Mouse (Mus musculus) CD4-positive helper T cell, adult 2 months (primary cell): ENCODE data around the gene Slc9a3r1.
A peak's percentile ranks its signal among the peaks of the same experiment; 100 is the strongest.

Source experiments
- DNase-seq: peaks from one replicate; pipeline ENCODE4 v3.0.0-alpha.2; 2012; ENCODE audit warnings: low read depth, missing footprints, low spot score

Gene Slc9a3r1

GRCm38 (mm10) chr11:115162205-115162601 is 938 bp upstream of the Slc9a3r1 start:
- DNase-seq: peak; percentile 33

GRCm38 (mm10) chr11:115163568-115164150 is 518 bp downstream of the Slc9a3r1 start:
- DNase-seq: peak; percentile 81

GRCm38 (mm10) chr11:115164341-115164975 is 1.3 kb downstream of the Slc9a3r1 start:
- peak; percentile 62 for DNase-seq

GRCm38 (mm10) chr11:115164976-115165374 is 1.8 kb downstream of the Slc9a3r1 start:
- no peak for DNase-seq

- DNase-seq: no peak
Observed at GRCm38 (mm10) chr11:115166776-115167175, 3.6 kb downstream of the Slc9a3r1 start.

GRCm38 (mm10) chr11:115167631-115168249 is 4.6 kb downstream of the Slc9a3r1 start:
- DNase-seq: no peak

- no peak for DNase-seq
Observed at GRCm38 (mm10) chr11:115169430-115169829, 6.3 kb downstream of the Slc9a3r1 start.

- no peak for DNase-seq
Observed at GRCm38 (mm10) chr11:115171125-115171524, 8.0 kb downstream of the Slc9a3r1 start.

GRCm38 (mm10) chr11:115172825-115173287 is 9.7 kb downstream of the Slc9a3r1 start:
- peak; percentile 56 for DNase-seq

- peak; percentile 85 for DNase-seq
Observed at GRCm38 (mm10) chr11:115173549-115174339, 10.6 kb downstream of the Slc9a3r1 start.

GRCm38 (mm10) chr11:115176399-115177190 is 13.5 kb downstream of the Slc9a3r1 start:
- DNase-seq: no peak

- DNase-seq: no peak
Observed at GRCm38 (mm10) chr11:115177559-115178195, 14.5 kb downstream of the Slc9a3r1 start.

- DNase-seq: no peak
Observed at GRCm38 (mm10) chr11:115178766-115179165, 15.6 kb downstream of the Slc9a3r1 start.

GRCm38 (mm10) chr11:115179191-115179590 is 16.1 kb downstream of the Slc9a3r1 start:
- no peak for DNase-seq

GRCm38 (mm10) chr11:115179881-115180280 is 16.7 kb downstream of the Slc9a3r1 start:
- DNase-seq: no peak

- DNase-seq: peak; percentile 83
Observed at GRCm38 (mm10) chr11:115181913-115182638, 18.9 kb downstream of the Slc9a3r1 start.

- DNase-seq: peak; percentile 62
Observed at GRCm38 (mm10) chr11:115184973-115185372, 21.8 kb downstream of the Slc9a3r1 start.

GRCm38 (mm10) chr11:115187224-115187639 is 24.1 kb downstream of the Slc9a3r1 start, which contains the start of gene Tmem104:
Gene Tmem104 (plus strand): TSS chr11:115187487.
- DNase-seq: peak; percentile 99

GRCm38 (mm10) chr11:115187693-115188092 is 24.6 kb downstream of the Slc9a3r1 start, which contains the start of gene Nat9:
Gene Nat9 (minus strand): TSS chr11:115187859.
- peak; percentile 76 for DNase-seq
